Mouse (Mus musculus) kidney, postnatal 25 days (tissue): Measurements from ENCODE around the gene Rnf144a.
"Not testable (repeated sequence)": the region's sequence is repeated elsewhere in the genome, so short reads cannot be mapped to it uniquely, and the experiment has no call there.

Source experiments
- DNase-seq, 2 experiments: peaks; one replicate each; pipeline ENCODE4 v3.0.0; 2021; ENCODE audit warnings: mixed read lengths in 2 of 2

Gene Rnf144a

GRCm38 (mm10) chr12:26314959-26315358 is 100.1 kb downstream of the Rnf144a start:
- DNase-seq, result peak; percentile 57 to 58

DNA sequence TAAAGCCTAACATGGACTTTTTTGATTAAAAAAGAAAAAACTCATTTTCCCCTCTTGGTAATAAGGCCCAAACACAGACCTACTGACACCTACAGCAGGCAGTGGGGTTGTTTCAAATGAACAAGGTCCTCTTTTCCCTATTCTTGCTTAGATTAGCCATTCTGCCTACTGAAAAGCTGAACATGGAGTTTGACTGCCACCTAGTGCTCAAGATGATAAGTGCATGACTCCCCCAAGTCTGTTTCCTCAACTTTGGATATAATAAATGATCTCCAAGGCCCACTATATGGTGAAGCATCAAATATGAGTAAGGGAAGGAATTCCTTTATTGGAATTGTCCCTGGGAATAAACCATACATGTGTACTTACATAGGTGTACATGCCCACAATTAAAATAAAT is 103.5 kb downstream of the Rnf144a start:
- DNase-seq, result peak in 1 of 2 experiments; percentile 68

DNA sequence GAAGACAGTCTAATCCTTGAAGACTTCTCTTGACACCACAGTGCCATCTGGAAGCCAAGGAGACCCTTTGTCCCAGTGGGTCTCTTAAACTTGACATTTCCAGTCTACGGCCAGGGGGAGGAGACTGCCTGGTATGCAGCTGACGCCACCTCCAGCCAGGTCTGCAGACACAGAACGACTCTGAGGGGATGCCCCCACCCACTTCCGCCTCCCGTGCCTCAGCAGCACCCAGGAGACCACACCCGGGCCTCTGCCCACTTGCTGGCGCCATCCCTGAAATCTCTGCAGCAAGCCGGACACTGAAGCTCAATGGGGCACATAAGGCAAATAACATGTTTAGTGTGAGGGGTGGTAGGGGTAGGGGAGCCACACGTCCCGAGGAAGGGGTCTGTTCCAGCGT is 104.8 kb downstream of the Rnf144a start:
- DNase-seq, result no peak

DNA sequence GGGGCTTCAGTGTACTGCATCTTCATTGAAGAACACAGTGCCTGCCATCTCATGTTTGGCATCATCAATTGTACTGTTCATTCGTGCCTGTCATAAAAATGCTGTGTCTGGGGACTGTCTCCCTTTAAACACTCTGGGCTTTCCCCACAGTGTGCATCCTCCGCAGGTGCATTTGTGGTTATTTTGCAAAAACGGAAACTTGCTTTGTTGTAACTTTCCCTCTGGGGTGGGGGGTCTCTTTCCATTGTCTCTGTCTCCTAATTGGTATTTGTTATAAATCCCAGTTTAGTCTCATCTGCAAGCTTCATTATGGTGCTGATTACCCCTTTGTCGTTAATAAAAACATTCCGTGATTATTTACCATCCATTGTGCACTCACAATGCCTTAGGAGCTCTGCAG is 112.2 kb downstream of the Rnf144a start:
- DNase-seq, result no peak

DNA sequence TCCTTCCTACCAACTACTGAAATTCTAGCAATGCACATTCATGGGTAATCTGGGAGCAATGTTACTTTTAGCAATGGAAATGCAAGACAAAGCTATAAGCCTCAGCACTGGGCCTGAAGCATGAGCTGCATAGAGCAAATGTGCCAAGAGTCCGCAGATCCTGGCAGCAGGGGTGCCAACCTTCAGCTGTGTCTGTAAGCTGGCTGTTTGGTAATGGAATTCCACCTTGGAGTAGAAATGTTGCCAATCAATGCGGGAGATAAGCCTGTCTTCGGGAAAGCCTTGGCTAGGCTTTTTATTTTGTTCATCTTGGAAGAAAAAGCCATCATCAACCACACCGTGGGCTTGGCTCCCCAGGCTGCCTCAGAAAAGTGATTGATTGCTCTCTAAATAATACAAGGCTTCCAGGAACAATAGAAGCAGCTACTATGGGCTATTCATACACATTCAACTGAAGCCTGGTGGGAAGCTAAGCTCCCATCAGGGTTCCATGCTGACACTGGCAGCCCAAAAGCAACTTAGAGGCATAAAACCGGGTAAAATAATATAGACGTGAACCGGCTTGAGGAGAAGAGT is 115.5 kb downstream of the Rnf144a start:
- DNase-seq, result no peak

DNA sequence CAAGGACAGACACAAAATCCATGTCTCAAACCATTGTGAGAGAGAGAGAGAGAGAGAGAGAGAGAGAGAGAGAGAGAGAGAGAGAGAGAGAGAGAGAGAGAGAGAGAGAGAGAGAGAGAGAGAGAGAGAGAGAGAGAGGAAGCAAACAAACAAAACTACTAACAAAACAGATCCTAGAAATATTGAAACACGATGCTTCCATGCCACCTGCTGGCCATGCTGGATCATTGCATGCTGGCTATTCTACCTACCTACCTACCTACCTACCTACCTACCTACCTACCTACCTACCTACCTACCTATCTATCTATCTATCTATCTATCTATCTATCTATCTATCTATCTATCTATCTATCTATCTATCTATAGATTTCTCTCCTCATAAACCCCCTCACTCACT is 119.1 kb downstream of the Rnf144a start:
- DNase-seq, result not testable (repeated sequence)

- no peak for DNase-seq
Observed at GRCm38 (mm10) chr12:26289200-26289599, 125.9 kb downstream of the Rnf144a start.

- no peak for DNase-seq
Observed at GRCm38 (mm10) chr12:26288347-26288746, 126.7 kb downstream of the Rnf144a start.

- DNase-seq, result no peak
Observed at GRCm38 (mm10) chr12:26285939-26286338, 129.1 kb downstream of the Rnf144a start.

GRCm38 (mm10) chr12:26285460-26285859 is 129.6 kb downstream of the Rnf144a start:
- DNase-seq, result no peak

GRCm38 (mm10) chr12:26280719-26281480 is 134.2 kb downstream of the Rnf144a start:
- no peak for DNase-seq

- peak in 1 of 2 experiments; percentile 53 for DNase-seq
Observed at GRCm38 (mm10) chr12:26277002-26277669, 137.9 kb downstream of the Rnf144a start.

GRCm38 (mm10) chr12:26276556-26276955 is 138.5 kb downstream of the Rnf144a start:
- DNase-seq, result no peak
